In genomic region chr9:105827076-105827647, GRCm38 (mm10) we compare ENCODE assay signal across 15 mouse cellular contexts. TPM values are rescaled to one million over a fixed set of nuclear protein-coding genes. Genes with fewer than 3 reads are reported as not detected.
DNase-seq lines count a peak whose midpoint lies in the region; ATAC-seq and TF ChIP-seq lines count a peak whose summit lies in the region.
"Had no signal": no experiment of that assay in that cellular context is flagged by ENCODE, and none has a peak within 500 bp of the region (broad histone marks: within the 10 kb centered on the region; RNA-seq: fewer than 3 reads in every experiment).

No protein-coding gene starts in this region.

- no peak for TF ChIP-seq CTCF in heart, postnatal 0 days (IDR thresholded peaks at IDR 0.05; ENCODE audit: low read depth)

- no peak overlapping the region for H3K4me2 ChIP-seq in heart, embryonic 11.5 days
- no peak overlapping the region for H3K4me2 ChIP-seq in embryonic facial prominence, embryonic 15.5 days (replicated peaks)
- peak overlapping the region; percentile 36; the same call in 1 of the 2 replicates for H3K4me2 ChIP-seq in heart, postnatal 0 days (ENCODE audit: low read depth, low read length)

- WGBS in heart, embryonic 11.5 days (ENCODE audit: insufficient replicate concordance): 72% methylated on average over 8 of the region's 8 CpGs
- 47% methylated on average over 8 of the region's 8 CpGs for WGBS in embryonic facial prominence, embryonic 15.5 days
- WGBS in heart, postnatal 0 days: 51% methylated on average over 8 of the region's 8 CpGs

- H3K27me3 ChIP-seq in heart, embryonic 11.5 days (ENCODE audit: control insufficient read depth, insufficient read depth, low read length): peaks cover 24% of the 10 kb centered on the region
- H3K27me3 ChIP-seq in embryonic facial prominence, embryonic 15.5 days: peaks cover 11% of the 10 kb centered on the region
- H3K27me3 ChIP-seq in heart, postnatal 0 days (ENCODE audit: control insufficient read depth, insufficient read depth, low read length): no peaks in the 10 kb centered on the region

- H3K9ac ChIP-seq in heart, embryonic 11.5 days (ENCODE audit: low read depth, low read length): no peak overlapping the region
- H3K9ac ChIP-seq in embryonic facial prominence, embryonic 15.5 days: no peak overlapping the region
- no peak overlapping the region for H3K9ac ChIP-seq in heart, postnatal 0 days (replicated peaks; ENCODE audit: low read depth, low read length)
- H3K9ac ChIP-seq: forebrain, postnatal 0 days; liver, embryonic 14.5 days had no signal

- no peak for TF ChIP-seq EP300 in heart, postnatal 0 days (IDR thresholded peaks at IDR 0.05; ENCODE audit: low read depth)

- ATAC-seq in heart, embryonic 11.5 days (replicated peaks; ENCODE audit: insufficient number of reproducible peaks, low FRiP score, low TSS enrichment): no peak
- no peak for ATAC-seq in embryonic facial prominence, embryonic 15.5 days (ENCODE audit: insufficient number of reproducible peaks, low FRiP score, low TSS enrichment, low read depth)
- no peak for ATAC-seq in heart, postnatal 0 days (ENCODE audit: insufficient read depth, low read depth)
- ATAC-seq in CD4-positive, CD25-positive, alpha-beta regulatory T cell, adult 4 months: no peak
- ATAC-seq: forebrain, postnatal 0 days; intestine, postnatal 0 days had no signal

- peak; percentile 65 to 76 for DNase-seq in heart, adult 18-20 months
- peak; percentile 19 for DNase-seq in gastrocnemius, postnatal 25 days
- DNase-seq in heart, postnatal 0 days (ENCODE audit: low spot score): no peak
- DNase-seq in right cerebral cortex, postnatal 14 days: no peak
- DNase-seq in Muller cell, postnatal 12 days (ENCODE audit: inconsistent ontology term): no peak
- DNase-seq: cerebellum, adult 9-11 months; forebrain, postnatal 0 days had no signal

- H3K4me1 ChIP-seq in heart, embryonic 11.5 days (ENCODE audit: control insufficient read depth, insufficient read depth, low read length): no peaks in the 10 kb centered on the region
- peaks cover 9% of the 10 kb centered on the region; the same call in 1 of the 2 replicates for H3K4me1 ChIP-seq in embryonic facial prominence, embryonic 15.5 days
- H3K4me1 ChIP-seq in heart, postnatal 0 days (ENCODE audit: control insufficient read depth, insufficient read depth): 0 out of 2 replicates have a peak, but pooled peaks cover 3% of the 10 kb centered on the region

- H3K27ac ChIP-seq in heart, embryonic 11.5 days (ENCODE audit: low read depth, low read length): no peak overlapping the region
- no peak overlapping the region; the same call in 1 of the 2 replicates for H3K27ac ChIP-seq in embryonic facial prominence, embryonic 15.5 days (replicated peaks)
- H3K27ac ChIP-seq in heart, postnatal 0 days (ENCODE audit: low read depth): no peak overlapping the region
- H3K27ac ChIP-seq: left cerebral cortex, adult 2 months; liver, embryonic 14.5 days had no signal

- H3K36me3 ChIP-seq in heart, embryonic 11.5 days (ENCODE audit: control insufficient read depth, insufficient read depth, low read length): no peaks in the 10 kb centered on the region
- H3K36me3 ChIP-seq in embryonic facial prominence, embryonic 15.5 days: no peaks in the 10 kb centered on the region
- no peaks in the 10 kb centered on the region for H3K36me3 ChIP-seq in heart, postnatal 0 days (replicated peaks; ENCODE audit: control insufficient read depth, insufficient read depth, low read length)
- H3K36me3 ChIP-seq: hindbrain, embryonic 10.5 days had no signal

- no peaks in the 10 kb centered on the region for H3K9me3 ChIP-seq in heart, embryonic 11.5 days (replicated peaks; ENCODE audit: control insufficient read depth, low read length)
- H3K9me3 ChIP-seq in embryonic facial prominence, embryonic 15.5 days (replicated peaks): no peaks in the 10 kb centered on the region
- no peaks in the 10 kb centered on the region for H3K9me3 ChIP-seq in heart, postnatal 0 days (replicated peaks; ENCODE audit: control insufficient read depth, low read length)
- H3K9me3 ChIP-seq: hindbrain, embryonic 10.5 days had no signal

- no peak overlapping the region for H3K4me3 ChIP-seq in heart, embryonic 11.5 days (ENCODE audit: low read depth, low read length)
- 0 out of 2 replicates have a peak overlapping the region, but pooled peaks have one; percentile 6 for H3K4me3 ChIP-seq in embryonic facial prominence, embryonic 15.5 days (replicated peaks)
- no peak overlapping the region for H3K4me3 ChIP-seq in heart, postnatal 0 days (ENCODE audit: low read depth, low read length)
- H3K4me3 ChIP-seq: left cerebral cortex, adult 2 months had no signal

RNA-seq across cellular contexts. Expression of gene Col6a6, which starts 0.8 kb away (rescaled TPM):
- total RNA-seq in heart, adult 18-20 months (2021): 1 to 10 TPM; 2.8 to 3.5 TPM
- 0.38 and 0.69 TPM in 2 replicates for polyA plus RNA-seq in heart, embryonic 11.5 days (2014; fragmentation: Nextera tagmentation; extraction: Ambion mirVana)
- polyA plus RNA-seq in embryonic facial prominence, embryonic 15.5 days (2015; fragmentation: Nextera tagmentation; extraction: Ambion mirVana): 4.2 and 5.1 TPM in 2 replicates
- 1 to 10 TPM; 4.4 to 4.7 TPM for total RNA-seq in gastrocnemius, postnatal 25 days (2021)
- total RNA-seq in heart, postnatal 0 days (2014; rRNA removed; ENCODE audit: low replicate concordance): 3.7 and 5.4 TPM in 2 replicates
- polyA plus RNA-seq in heart, postnatal 0 days (2015; fragmentation: Nextera tagmentation; extraction: Ambion mirVana): 1.5 and 1.7 TPM in 2 replicates
- not detected for polyA plus RNA-seq in CD4-positive, CD25-positive, alpha-beta regulatory T cell, adult 4 months (2017; shearing (Covaris generic))
- total RNA-seq: megakaryocyte-erythroid progenitor cell, adult 5-6 weeks had no signal

Comparison
In these comparisons a context has a peak if more than half of its experiments do, and no peak if none do; other contexts are left out.
1. DNase-seq: peak in heart, adult 18-20 months (2 of 2) and gastrocnemius, postnatal 25 days (single experiment); none in heart, postnatal 0 days (single experiment), right cerebral cortex, postnatal 14 days (single experiment) and Muller cell, postnatal 12 days (single experiment).